Mouse (Mus musculus): ENCODE data around the gene Panx1.

- no peak for TF ChIP-seq CTCF (IDR thresholded peaks at IDR 0.05; ENCODE audit: low read depth)
- no peak for TF ChIP-seq EP300 (IDR thresholded peaks at IDR 0.05; ENCODE audit: low read depth)
These were observed 75.1 kb downstream of the Panx1 start for GRCm38 (mm10) chr9:14970211-14970610.
